Mouse (Mus musculus): ENCODE results near the gene Cep152. TPM values are rescaled to one million over a fixed set of nuclear protein-coding genes. Genes with fewer than 3 reads are reported as not detected.

The Cep152 gene
- 2.3 and 3.7 TPM in 2 replicates for polyA plus RNA-seq (2012)

DNA sequence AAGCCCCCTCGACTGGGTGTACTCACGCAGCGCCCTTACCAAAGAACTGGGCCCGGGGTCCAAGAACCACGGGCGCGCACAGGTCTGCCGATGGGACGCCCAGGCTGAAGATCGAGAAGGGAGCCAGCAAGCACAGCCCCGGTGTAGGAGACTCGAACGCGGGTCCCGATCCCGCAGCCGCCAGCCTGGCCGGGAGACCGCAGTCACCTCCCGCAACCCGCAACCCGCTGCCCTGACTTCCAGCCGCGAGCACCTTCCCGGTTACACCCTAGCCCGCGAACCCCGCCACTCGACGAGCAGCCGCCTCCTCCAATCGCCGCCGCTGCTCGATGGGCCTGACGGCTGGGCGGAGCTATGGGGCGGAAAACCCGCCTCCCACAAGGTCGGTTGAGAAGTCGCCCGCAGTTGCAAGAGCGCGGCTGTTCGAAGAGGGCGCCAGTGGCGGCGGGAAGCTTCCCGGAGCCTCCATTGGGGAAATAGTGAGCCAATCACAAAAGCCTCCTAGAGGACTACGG, at the start of gene Cep152:
Gene Cep152 (minus strand): TSS at position 277 of the 515 bp plus-strand sequence.

DNA sequence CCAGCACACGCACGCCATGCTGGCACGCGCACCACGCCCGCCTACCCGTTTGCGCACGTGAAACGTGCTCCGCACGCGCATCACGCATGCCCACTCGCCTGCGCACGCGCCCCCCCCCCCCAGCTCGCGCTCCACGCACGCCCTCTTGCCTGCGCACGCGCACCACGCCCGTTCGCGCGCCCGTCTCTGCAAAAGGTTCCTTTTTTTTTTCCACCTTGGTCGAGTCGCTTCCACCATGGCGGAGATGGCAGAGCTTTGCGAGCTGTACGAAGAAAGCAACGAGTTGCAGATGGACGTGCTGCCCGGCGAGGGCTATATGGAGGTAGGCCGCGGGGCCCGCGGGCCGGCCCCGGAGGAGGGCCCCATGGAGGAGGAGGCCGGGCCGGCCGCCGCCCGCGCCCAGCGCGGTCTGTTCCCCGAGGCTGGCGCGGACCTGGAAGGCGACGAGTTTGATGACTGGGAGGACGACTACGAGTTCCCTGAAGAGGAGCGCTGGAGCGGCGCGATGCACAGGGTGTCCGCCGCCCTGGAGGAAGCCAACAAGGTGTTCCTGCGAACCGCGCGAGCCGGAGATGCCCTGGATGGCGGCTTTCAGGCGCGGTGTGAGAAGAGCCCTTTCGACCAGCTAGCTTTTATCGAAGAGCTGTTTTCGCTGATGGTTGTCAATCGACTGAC, 48.2 kb upstream of the Cep152 start, which contains the start of gene Eid1:
Gene Eid1 (plus strand): TSS at position 139 of the 675 bp plus-strand sequence.

Other genes starting within 250 kb of the Cep152 start
- gene Gm9913, start 120.0 kb downstream of the Cep152 start, polyA plus RNA-seq (2012): not detected in 2 replicates
- 0.10 and 0.16 TPM in 2 replicates for gene Fbn1, start 117.1 kb downstream of the Cep152 start, polyA plus RNA-seq (2012)
- gene Eid1, start 48.0 kb upstream of the Cep152 start, polyA plus RNA-seq (2012): 50.3 and 71.6 TPM in 2 replicates
- 0.13 TPM in 2 replicates for gene Shc4, start 99.0 kb upstream of the Cep152 start, polyA plus RNA-seq (2012)
- gene Secisbp2l, start 157.8 kb upstream of the Cep152 start, polyA plus RNA-seq (2012): 2.6 and 3.5 TPM in 2 replicates
- 2.6 and 3.1 TPM in 2 replicates for gene Galk2, start 234.0 kb upstream of the Cep152 start, polyA plus RNA-seq (2012)
- 6.0 and 6.8 TPM in 2 replicates for gene Cops2, start 234.0 kb upstream of the Cep152 start, polyA plus RNA-seq (2012)